Mouse (Mus musculus): Measurements from ENCODE around the gene Otog. TPM values are rescaled to one million over a fixed set of nuclear protein-coding genes. Genes with fewer than 3 reads are reported as not detected.

Gene Otog
- polyA plus RNA-seq, 1 experiment from 2014 or later, result not detected

DNA sequence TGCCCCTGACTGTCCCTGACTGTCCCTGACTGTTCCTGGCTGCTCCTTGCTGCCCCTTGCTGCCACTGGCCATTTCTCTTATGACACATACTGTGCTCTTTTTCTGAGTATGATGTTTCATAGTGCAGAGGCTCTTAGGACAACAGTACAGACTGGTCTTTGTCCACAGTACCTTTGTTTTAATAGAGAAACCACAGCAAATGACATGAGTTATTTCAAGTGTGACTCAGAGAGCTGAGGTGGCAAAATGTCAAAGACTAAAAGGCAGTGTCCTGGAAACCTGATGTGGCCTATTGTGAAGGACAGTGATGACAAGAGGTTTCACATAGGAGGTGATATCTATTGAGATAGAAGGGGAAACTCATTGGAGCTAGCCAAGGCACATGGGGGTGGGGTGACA is 6.1 kb downstream of the Otog start:
- Histone ChIP-seq H3K4me2 (ENCODE audit: low read depth, low read length) (no peak overlapping the region), H3K4me3 (ENCODE audit: low read length) (no peak overlapping the region), H3K9ac (ENCODE audit: low read length) (no peak overlapping the region), H3K4me1 (ENCODE audit: control insufficient read depth, insufficient read depth, low read length) (no peaks in the 10 kb centered on the region), H3K9me3 (replicated peaks; ENCODE audit: control insufficient read depth, low read length) (no peaks in the 10 kb centered on the region), H3K36me3 (ENCODE audit: control insufficient read depth, insufficient read depth) (no peaks in the 10 kb centered on the region), H3K27me3 (ENCODE audit: control insufficient read depth, insufficient read depth, low read length) (no peaks in the 10 kb centered on the region), H3K27ac (ENCODE audit: low read length) (no peak overlapping the region)
- ATAC-seq (replicated peaks; ENCODE audit: extremely low read depth, insufficient read depth, low FRiP score), result 0 out of 2 replicates have a peak, but pooled peaks have one; percentile 34

DNA sequence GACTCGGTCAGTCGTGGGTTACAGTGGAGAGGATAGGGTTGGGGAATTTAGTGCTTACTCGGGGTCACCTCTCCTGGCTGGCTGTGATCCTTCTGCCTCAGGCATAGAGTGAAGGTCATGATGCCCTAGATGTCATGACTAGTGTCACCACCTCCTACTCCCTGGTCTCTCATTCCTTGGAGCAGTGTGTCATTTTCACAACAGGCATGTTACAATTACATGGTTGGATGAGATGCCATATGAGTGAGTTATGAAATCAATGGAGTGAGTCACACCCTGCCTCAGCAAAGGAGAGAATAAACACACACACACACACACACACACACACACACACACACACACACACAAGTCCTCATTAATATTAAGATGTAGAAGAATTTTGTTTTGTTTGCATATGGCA is 6.8 kb downstream of the Otog start:
- H3K4me1 ChIP-seq (ENCODE audit: control insufficient read depth, insufficient read depth, low read length), result no peaks in the 10 kb centered on the region
- no peak overlapping the region for H3K4me3 ChIP-seq (ENCODE audit: low read length)
- H3K27ac ChIP-seq (ENCODE audit: low read length), result no peak overlapping the region
- H3K36me3 ChIP-seq (ENCODE audit: control insufficient read depth, insufficient read depth), result no peaks in the 10 kb centered on the region
- H3K4me2 ChIP-seq (ENCODE audit: low read depth, low read length), result no peak overlapping the region
- no peaks in the 10 kb centered on the region for H3K9me3 ChIP-seq (replicated peaks; ENCODE audit: control insufficient read depth, low read length)
- no peak overlapping the region for H3K9ac ChIP-seq (ENCODE audit: low read length)
- H3K27me3 ChIP-seq (ENCODE audit: control insufficient read depth, insufficient read depth, low read length), result no peaks in the 10 kb centered on the region
- no peak for ATAC-seq (replicated peaks; ENCODE audit: extremely low read depth, insufficient read depth, low FRiP score)
- 81% methylated on average over 3 of the region's 3 CpGs for WGBS

DNA sequence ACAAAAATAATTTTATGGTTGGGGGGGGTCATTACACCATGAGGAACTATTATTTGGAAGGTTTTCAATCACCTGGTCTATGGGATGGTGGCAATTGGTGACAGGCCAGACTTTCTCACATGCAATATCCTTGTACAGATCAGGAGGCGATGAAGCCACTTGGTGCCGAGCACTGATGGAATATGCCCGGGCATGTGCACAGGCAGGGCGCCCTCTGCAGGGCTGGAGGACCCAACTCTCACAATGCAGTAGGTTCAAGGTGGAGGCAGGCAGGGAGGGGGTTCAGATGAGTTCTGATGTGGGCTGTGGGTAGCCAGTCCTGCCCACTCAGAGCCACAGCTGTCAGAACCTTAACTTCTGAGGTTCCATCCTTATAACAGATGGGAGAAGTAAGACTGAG is 11.1 kb downstream of the Otog start:
- Histone ChIP-seq H3K27ac (ENCODE audit: low read length) (no peak overlapping the region), H3K36me3 (ENCODE audit: control insufficient read depth, insufficient read depth) (no peaks in the 10 kb centered on the region), H3K4me2 (ENCODE audit: low read depth, low read length) (no peak overlapping the region), H3K9ac (ENCODE audit: low read length) (no peak overlapping the region), H3K4me3 (ENCODE audit: low read length) (no peak overlapping the region), H3K4me1 (ENCODE audit: control insufficient read depth, insufficient read depth, low read length) (no peaks in the 10 kb centered on the region), H3K27me3 (ENCODE audit: control insufficient read depth, insufficient read depth, low read length) (no peaks in the 10 kb centered on the region), H3K9me3 (replicated peaks; ENCODE audit: control insufficient read depth, low read length) (no peaks in the 10 kb centered on the region)
- WGBS, result 82% methylated on average over 4 of the region's 4 CpGs
- ATAC-seq (replicated peaks; ENCODE audit: extremely low read depth, insufficient read depth, low FRiP score), result no peak

DNA sequence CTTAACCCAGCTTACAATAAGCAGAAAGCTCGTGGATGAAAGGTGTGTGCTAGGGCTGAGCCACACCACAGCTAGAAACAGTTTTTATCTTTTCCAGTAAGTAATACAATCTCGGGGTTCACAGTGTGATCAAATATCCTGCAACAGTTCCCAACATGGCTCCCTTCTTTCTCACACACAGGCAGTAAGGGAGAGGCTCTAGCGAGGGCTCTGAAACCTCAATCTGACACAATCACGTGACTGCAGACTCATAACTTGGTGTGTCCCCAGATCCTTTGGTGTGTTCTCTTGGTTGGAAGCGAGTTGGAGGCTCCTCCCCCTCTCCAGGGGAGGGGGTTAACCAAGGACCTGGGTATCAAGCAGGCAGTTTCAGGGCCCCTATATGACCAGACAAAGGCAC is 35.4 kb downstream of the Otog start:
- H3K4me1 ChIP-seq (ENCODE audit: control insufficient read depth, insufficient read depth, low read length), result no peaks in the 10 kb centered on the region
- WGBS, result 51% methylated on average over 5 of the region's 5 CpGs
- peaks cover 5% of the 10 kb centered on the region; the same call in 1 of the 2 replicates for H3K27me3 ChIP-seq (ENCODE audit: control insufficient read depth, insufficient read depth, low read length)
- no peak overlapping the region for H3K9ac ChIP-seq (ENCODE audit: low read length)
- H3K4me3 ChIP-seq (ENCODE audit: low read length), result no peak overlapping the region
- no peaks in the 10 kb centered on the region for H3K9me3 ChIP-seq (replicated peaks; ENCODE audit: control insufficient read depth, low read length)
- ATAC-seq (replicated peaks; ENCODE audit: extremely low read depth, insufficient read depth, low FRiP score), result no peak
- H3K36me3 ChIP-seq (ENCODE audit: control insufficient read depth, insufficient read depth), result no peaks in the 10 kb centered on the region
- no peak overlapping the region for H3K27ac ChIP-seq (ENCODE audit: low read length)
- no peak overlapping the region for H3K4me2 ChIP-seq (ENCODE audit: low read depth, low read length)

DNA sequence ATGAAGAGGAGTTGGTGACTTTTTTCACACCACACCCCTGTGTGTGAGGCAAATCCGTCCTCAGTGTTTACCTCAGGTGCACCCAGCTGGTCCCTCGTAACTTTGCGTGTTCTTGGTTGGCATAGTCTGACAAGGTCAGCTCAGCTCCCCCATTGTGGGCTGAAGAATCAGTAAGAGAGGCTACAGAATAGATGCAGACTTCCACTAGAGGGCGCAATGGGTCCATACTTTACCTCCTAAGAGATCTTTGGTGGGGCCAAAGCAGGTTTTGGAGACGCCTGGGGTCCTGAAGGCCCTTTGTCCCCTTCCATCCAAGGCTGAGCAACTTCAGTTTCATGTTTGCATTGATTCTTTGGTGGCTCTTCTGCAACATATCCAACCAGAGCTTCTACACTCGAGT is 39.2 kb downstream of the Otog start:
- no peak overlapping the region for H3K4me2 ChIP-seq (ENCODE audit: low read depth, low read length)
- peaks cover 15% of the 10 kb centered on the region for H3K27me3 ChIP-seq (ENCODE audit: control insufficient read depth, insufficient read depth, low read length)
- 15% methylated on average over 6 of the region's 6 CpGs for WGBS
- H3K9me3 ChIP-seq (replicated peaks; ENCODE audit: control insufficient read depth, low read length), result no peaks in the 10 kb centered on the region
- no peak overlapping the region for H3K9ac ChIP-seq (ENCODE audit: low read length)
- ATAC-seq (replicated peaks; ENCODE audit: extremely low read depth, insufficient read depth, low FRiP score), result no peak
- H3K4me3 ChIP-seq (ENCODE audit: low read length), result no peak overlapping the region
- H3K36me3 ChIP-seq (ENCODE audit: control insufficient read depth, insufficient read depth), result no peaks in the 10 kb centered on the region
- no peak overlapping the region for H3K27ac ChIP-seq (ENCODE audit: low read length)
- peaks cover 8% of the 10 kb centered on the region; the same call in 1 of the 2 replicates for H3K4me1 ChIP-seq (ENCODE audit: control insufficient read depth, insufficient read depth, low read length)

DNA sequence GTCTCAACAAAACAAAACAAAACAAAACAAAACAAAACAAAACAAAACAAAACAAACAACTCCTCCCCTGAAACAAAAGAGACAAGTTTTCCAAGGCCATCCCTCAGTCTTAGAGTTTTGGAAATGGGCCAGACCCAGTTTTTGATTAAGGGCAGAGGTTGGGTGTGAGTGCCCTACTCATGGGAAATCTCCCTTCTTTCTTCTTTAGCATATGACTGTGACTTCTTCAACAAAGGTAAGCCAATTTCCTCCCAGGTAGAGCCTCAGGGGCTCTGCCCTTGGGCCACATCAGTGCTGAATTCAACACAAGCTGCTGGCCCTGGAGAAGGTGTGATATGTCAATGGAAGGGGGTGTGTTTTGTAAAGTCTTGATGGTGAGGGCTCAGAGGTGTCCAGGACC is 40.1 kb downstream of the Otog start:
- ATAC-seq (replicated peaks; ENCODE audit: extremely low read depth, insufficient read depth, low FRiP score), result no peak
- Histone ChIP-seq H3K4me2 (ENCODE audit: low read depth, low read length) (no peak overlapping the region), H3K9me3 (replicated peaks; ENCODE audit: control insufficient read depth, low read length) (no peaks in the 10 kb centered on the region), H3K4me1 (ENCODE audit: control insufficient read depth, insufficient read depth, low read length) (peaks cover 8% of the 10 kb centered on the region; the same call in 1 of the 2 replicates), H3K27ac (ENCODE audit: low read length) (no peak overlapping the region), H3K36me3 (ENCODE audit: control insufficient read depth, insufficient read depth) (no peaks in the 10 kb centered on the region), H3K4me3 (ENCODE audit: low read length) (no peak overlapping the region), H3K9ac (ENCODE audit: low read length) (no peak overlapping the region), H3K27me3 (ENCODE audit: control insufficient read depth, insufficient read depth, low read length) (peaks cover 15% of the 10 kb centered on the region)

DNA sequence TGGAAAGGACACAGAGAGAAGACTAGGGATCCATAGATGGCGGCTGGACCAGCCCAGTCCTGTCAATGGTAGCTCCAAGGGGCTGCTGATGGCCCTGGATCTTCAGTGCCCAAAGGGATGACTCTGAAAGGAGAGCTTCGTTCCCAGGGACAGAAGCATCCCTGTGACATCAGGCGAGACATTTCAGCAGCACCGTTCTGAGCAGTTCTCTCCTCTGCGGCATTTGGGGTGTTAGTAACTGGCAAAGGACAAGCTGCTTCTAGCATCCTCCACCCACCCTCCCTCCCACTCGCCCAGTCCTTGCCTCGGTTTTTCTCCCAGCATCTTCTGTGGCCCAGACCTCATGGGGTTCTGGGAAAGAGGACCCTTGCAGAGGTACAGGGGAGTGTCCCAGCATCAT is 41.5 kb downstream of the Otog start:
- Histone ChIP-seq H3K36me3 (ENCODE audit: control insufficient read depth, insufficient read depth) (no peaks in the 10 kb centered on the region), H3K4me3 (ENCODE audit: low read length) (no peak overlapping the region), H3K4me1 (ENCODE audit: control insufficient read depth, insufficient read depth, low read length) (peaks cover 8% of the 10 kb centered on the region; the same call in 1 of the 2 replicates), H3K27me3 (ENCODE audit: control insufficient read depth, insufficient read depth, low read length) (peaks cover 15% of the 10 kb centered on the region), H3K4me2 (ENCODE audit: low read depth, low read length) (no peak overlapping the region), H3K27ac (ENCODE audit: low read length) (no peak overlapping the region), H3K9me3 (replicated peaks; ENCODE audit: control insufficient read depth, low read length) (no peaks in the 10 kb centered on the region), H3K9ac (ENCODE audit: low read length) (no peak overlapping the region)
- no peak for ATAC-seq (replicated peaks; ENCODE audit: extremely low read depth, insufficient read depth, low FRiP score)
- 52% methylated on average over 7 of the region's 7 CpGs for WGBS

DNA sequence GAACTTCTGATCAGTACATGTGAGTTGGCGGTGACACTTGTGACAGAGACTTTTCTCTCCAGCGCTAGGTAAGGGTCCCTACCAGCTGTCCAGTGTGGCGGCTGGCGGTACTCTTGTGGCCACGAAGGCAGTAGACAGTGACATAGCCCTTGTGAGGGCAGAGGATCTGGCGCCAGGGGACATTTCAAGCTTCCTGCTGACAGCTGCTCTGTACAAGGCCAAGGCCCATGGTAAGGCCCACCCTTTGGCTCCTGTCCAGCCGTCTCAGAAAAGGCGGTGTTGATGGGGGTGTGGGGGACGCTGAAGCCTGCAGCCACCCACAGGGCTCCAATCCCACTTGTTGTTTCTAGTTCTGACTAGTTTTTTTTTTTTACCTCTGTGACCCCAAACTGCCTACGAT is 42.9 kb downstream of the Otog start:
- Histone ChIP-seq H3K4me3 (ENCODE audit: low read length) (no peak overlapping the region), H3K4me2 (ENCODE audit: low read depth, low read length) (no peak overlapping the region), H3K4me1 (ENCODE audit: control insufficient read depth, insufficient read depth, low read length) (peaks cover 8% of the 10 kb centered on the region; the same call in 1 of the 2 replicates), H3K27me3 (ENCODE audit: control insufficient read depth, insufficient read depth, low read length) (peaks cover 17% of the 10 kb centered on the region), H3K9me3 (replicated peaks; ENCODE audit: control insufficient read depth, low read length) (no peaks in the 10 kb centered on the region), H3K36me3 (ENCODE audit: control insufficient read depth, insufficient read depth) (no peaks in the 10 kb centered on the region), H3K9ac (ENCODE audit: low read length) (no peak overlapping the region), H3K27ac (ENCODE audit: low read length) (no peak overlapping the region)
- ATAC-seq (replicated peaks; ENCODE audit: extremely low read depth, insufficient read depth, low FRiP score), result peak; percentile 54; the same call in 1 of the 2 replicates
- 36% methylated on average over 10 of the region's 10 CpGs for whole genome bisulfite sequencing

DNA sequence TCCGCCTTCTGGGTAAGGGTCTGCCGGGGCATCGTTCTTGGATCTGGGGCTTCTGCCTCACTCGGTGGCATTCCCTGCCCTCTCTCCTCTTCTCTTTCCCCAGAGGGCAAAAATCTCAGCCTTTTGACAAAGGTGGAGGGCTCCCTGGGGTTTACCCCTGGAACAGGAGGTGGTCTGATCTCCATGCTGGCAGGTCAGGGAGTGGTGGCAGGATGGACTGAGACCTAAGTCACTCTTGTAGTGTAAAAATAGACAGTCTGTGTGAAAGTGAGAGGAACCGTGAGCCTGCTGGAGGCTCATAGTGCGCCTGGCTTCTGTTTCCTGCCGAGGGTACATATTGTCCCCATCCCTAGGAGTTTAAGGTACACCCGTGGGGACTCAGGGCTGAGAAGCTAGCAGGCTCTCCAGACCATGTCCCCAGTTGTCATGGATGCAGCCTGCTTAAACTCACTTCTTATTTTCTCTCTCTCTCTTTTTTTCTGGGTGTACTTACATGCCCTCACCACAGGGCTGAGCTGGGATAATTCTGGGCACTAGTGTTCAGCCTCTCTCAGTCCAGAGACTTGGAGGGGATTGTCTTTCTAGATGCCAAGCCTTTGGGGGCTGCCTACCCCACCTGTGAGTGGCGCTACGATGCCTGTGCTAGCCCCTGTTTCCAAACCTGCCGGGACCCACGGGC is 44.5 kb downstream of the Otog start:
- no peak overlapping the region for H3K27ac ChIP-seq (ENCODE audit: low read length)
- H3K4me3 ChIP-seq (ENCODE audit: low read length), result no peak overlapping the region
- ATAC-seq (replicated peaks; ENCODE audit: extremely low read depth, insufficient read depth, low FRiP score), result no peak
- WGBS, result 80% methylated on average over 12 of the region's 12 CpGs
- no peak overlapping the region for H3K4me2 ChIP-seq (ENCODE audit: low read depth, low read length)
- H3K9me3 ChIP-seq (replicated peaks; ENCODE audit: control insufficient read depth, low read length), result no peaks in the 10 kb centered on the region
- H3K9ac ChIP-seq (ENCODE audit: low read length), result no peak overlapping the region
- peaks cover 15% of the 10 kb centered on the region for H3K27me3 ChIP-seq (ENCODE audit: control insufficient read depth, insufficient read depth, low read length)
- no peaks in the 10 kb centered on the region for H3K36me3 ChIP-seq (ENCODE audit: control insufficient read depth, insufficient read depth)
- peaks cover 8% of the 10 kb centered on the region; the same call in 1 of the 2 replicates for H3K4me1 ChIP-seq (ENCODE audit: control insufficient read depth, insufficient read depth, low read length)

All from heart, embryonic 16.5 days (tissue).